Mouse (Mus musculus) embryo, embryonic 11.5 days (tissue): ENCODE data around the gene Nup210.
"Not testable (repeated sequence)": the region's sequence is repeated elsewhere in the genome, so short reads cannot be mapped to it uniquely, and the experiment has no call there.

Source experiments
- DNase-seq: peaks from one replicate; pipeline ENCODE4 v3.0.0-alpha.2; 2012; ENCODE audit warnings: low read depth, low spot score

Gene Nup210

GRCm38 (mm10) chr6:91105400-91106129 is 11.1 kb downstream of the Nup210 start:
- no peak for DNase-seq

- peak; percentile 46 for DNase-seq
Measured at GRCm38 (mm10) chr6:91104765-91105399, 11.7 kb downstream of the Nup210 start.

- not testable (repeated sequence) for DNase-seq
Measured at GRCm38 (mm10) chr6:91103421-91103820, 13.2 kb downstream of the Nup210 start.

- DNase-seq, result no peak
Measured at GRCm38 (mm10) chr6:91100621-91101020, 16.0 kb downstream of the Nup210 start.

- no peak for DNase-seq
Measured at GRCm38 (mm10) chr6:91097879-91098278, 18.8 kb downstream of the Nup210 start.

GRCm38 (mm10) chr6:91095072-91095601 is 21.5 kb downstream of the Nup210 start:
- DNase-seq, result no peak

GRCm38 (mm10) chr6:91092216-91092899 is 24.3 kb downstream of the Nup210 start:
- DNase-seq, result no peak

GRCm38 (mm10) chr6:91085114-91085892 is 31.3 kb downstream of the Nup210 start:
- DNase-seq, result no peak

- DNase-seq, result no peak
Measured at GRCm38 (mm10) chr6:91080033-91080432, 36.6 kb downstream of the Nup210 start.

GRCm38 (mm10) chr6:91076249-91076648 is 40.4 kb downstream of the Nup210 start:
- no peak for DNase-seq

GRCm38 (mm10) chr6:91068511-91068910 is 48.1 kb downstream of the Nup210 start:
- DNase-seq, result no peak

GRCm38 (mm10) chr6:91067048-91067447 is 49.6 kb downstream of the Nup210 start:
- DNase-seq, result no peak

- no peak for DNase-seq
Measured at GRCm38 (mm10) chr6:91061296-91061695, 55.3 kb downstream of the Nup210 start.

GRCm38 (mm10) chr6:91059711-91060110 is 56.9 kb downstream of the Nup210 start:
- DNase-seq, result peak; percentile 16

GRCm38 (mm10) chr6:91057989-91058388 is 58.6 kb downstream of the Nup210 start:
- DNase-seq, result no peak

- DNase-seq, result no peak
Measured at GRCm38 (mm10) chr6:91056348-91056747, 60.3 kb downstream of the Nup210 start.

- no peak for DNase-seq
Measured at GRCm38 (mm10) chr6:91052572-91052971, 64.1 kb downstream of the Nup210 start.

GRCm38 (mm10) chr6:91048019-91048418 is 68.6 kb downstream of the Nup210 start:
- DNase-seq, result no peak

GRCm38 (mm10) chr6:91047434-91047833 is 69.2 kb downstream of the Nup210 start:
- DNase-seq, result no peak

GRCm38 (mm10) chr6:91046184-91046583 is 70.4 kb downstream of the Nup210 start:
- no peak for DNase-seq

- peak; percentile 16 for DNase-seq
Measured at GRCm38 (mm10) chr6:91044628-91045331, 71.8 kb downstream of the Nup210 start.
